Mouse (Mus musculus) R1 (cell line): Measurements from ENCODE around the gene Hspb11.

ENCODE experiments used
- DNase-seq: peaks from one replicate; pipeline ENCODE4 v3.0.0-alpha.2; 2018; ENCODE audit warnings: low read depth, low spot score

The Hspb11 gene

DNA sequence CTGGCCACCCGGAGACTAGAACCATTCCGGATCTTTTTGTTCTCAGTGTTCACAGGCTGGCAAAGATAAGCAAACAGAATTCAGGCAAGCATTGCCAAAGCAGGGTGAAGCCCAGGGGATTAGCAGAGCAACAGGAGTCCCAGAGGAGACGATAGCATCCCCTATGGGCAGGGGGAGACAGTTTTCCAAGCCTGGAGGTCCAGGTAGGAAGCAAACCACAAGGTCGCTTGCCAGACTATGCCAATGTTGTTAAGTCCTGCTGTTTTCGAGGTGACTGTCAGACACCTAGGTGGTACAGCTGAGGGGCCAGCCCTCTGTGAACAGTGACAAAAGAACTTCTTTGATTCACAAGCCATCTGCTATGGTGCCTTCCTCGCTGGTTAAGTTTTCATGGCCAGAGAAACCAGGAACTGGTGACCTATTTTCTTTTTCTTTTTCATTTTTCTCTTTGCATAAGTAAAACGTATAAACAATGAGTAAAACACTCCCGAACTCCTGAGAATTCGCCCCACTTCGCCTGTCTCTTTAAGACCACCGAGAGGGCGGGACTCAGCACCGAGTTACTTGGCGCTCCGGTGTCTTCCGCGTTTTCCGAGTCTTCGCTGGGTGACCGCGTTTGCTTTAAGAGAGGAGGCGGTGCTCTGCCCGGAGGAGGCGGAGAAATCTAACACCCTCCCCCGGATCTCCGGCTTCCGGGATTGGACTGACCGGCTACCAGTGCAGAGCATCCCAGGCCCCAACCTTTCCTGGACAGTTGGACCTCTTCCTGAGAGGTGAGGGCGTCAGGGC is 60.5 kb downstream of the Hspb11 start, which contains the start of gene Yipf1:
Yipf1 (plus strand) TSS at position 674 of the 789 bp plus-strand sequence.
- peak; percentile 83 for DNase-seq

DNA sequence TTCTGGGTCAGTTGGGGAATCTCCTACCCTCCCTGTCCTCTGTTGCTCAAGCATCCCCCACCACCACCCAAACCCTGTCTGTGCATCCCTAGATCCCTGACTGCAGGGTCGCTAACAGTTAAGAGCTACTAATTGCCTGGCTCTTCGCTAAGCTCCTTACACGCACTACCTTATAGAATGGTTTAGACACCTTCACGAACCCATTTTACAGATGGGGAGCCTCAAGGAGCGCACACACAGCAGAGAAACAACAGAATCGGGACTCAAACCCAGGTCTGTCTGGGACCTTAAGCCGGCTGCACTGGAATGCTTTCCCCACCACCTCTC is 61.0 kb downstream of the Hspb11 start:
- no peak for DNase-seq

DNA sequence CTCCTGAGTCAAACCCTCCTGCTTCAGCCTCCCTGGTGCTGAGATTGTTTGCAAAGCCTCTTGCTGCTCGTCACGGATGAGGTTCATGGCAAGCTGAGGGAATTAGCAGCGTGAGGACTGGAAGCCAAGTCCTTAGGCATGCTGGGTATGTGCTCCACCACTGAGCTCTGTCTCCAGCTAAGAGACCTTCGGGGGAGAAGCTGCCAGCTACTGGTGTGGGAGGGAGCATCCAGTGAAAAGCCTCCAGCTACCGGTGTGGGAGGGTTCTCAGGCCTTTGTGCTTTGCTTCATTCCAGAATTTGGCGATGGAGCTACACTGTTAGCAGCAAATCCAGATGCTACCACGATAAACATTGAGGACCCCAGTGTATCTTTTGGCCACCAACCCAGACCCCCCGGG is 65.3 kb downstream of the Hspb11 start:
- no peak for DNase-seq

DNA sequence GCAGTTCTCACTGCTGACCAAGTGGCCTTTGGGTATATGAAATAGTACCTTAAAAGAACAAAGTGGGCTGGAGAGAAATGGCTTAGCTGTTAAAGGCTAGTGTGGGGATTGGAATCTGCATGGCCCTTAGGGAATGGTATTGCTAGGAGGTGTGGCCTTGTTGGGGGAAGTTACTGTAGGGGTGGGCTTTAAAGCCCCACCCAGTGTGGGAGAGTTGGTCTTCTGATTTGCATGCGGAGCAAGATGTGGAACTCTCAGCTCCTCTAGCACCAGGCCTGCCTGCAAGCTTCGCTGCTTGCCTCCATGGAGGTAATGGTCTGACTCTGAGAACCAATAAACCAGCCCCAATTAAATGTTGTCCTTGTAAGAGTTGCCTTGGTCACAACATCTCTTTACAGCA is 67.6 kb downstream of the Hspb11 start:
- DNase-seq, result peak; percentile 39

DNA sequence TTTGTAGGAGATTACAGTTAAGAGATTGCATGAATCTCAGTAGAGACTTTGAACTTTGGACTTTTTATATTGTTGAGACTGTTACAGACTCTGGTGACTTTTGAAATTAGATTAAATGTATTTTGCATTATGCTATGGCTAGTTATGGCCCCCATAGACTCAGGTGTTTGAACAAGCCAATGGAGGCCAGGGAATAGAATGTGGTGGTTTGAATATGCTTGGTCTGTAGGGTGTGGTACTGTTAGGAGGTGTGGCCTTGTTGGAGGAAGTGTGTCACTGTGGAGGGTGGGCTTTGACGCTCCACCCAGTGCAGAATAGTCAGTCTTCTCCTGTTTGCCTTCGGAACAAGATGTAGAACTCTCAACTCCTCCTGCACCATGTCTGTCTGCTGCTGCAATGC is 69.7 kb downstream of the Hspb11 start:
- no peak for DNase-seq

DNA sequence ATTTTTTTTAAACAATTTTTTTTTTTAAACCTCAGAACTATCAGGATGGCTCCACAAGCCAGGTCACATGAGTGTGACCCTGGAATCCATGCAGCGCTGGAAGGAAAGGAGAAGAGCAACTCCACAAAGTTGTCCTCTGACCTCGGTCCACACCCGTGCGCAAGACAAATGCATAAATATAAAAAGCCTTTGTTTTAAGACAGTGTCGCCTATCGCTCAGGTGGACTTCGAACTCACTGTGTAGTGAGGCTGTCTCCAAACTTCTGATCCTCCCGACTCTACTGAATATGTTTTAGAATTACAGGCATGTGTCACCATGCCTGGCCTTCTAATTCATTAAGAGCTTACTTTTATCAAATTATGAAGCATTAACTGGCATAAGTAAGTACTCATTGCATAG is 75.1 kb downstream of the Hspb11 start:
- no peak for DNase-seq
